Mouse (Mus musculus) heart, adult 18-20 months (tissue): ENCODE data around the gene Krt34. TPM values are rescaled to one million over a fixed set of nuclear protein-coding genes. Genes with fewer than 3 reads are reported as not detected.

Experiments used
- DNase-seq, 2 experiments: peaks; one replicate each; pipeline ENCODE4 v3.0.0; 2021 to 2022; ENCODE audit warnings: mixed read lengths in 1 of 2
- total RNA-seq, 2 experiments: library from RNA; stranded (reverse); gene quantifications; 2 replicates each; pipeline ENCODE4 v1.2.3; 2021

The Krt34 gene
- total RNA-seq, 2 experiments from 2014 or later: not detected

- DNase-seq: no peak
These were observed 42.3 kb downstream of the Krt34 start for GRCm38 (mm10) chr11:99999091-99999490.

GRCm38 (mm10) chr11:99994384-99994661 is 47.0 kb downstream of the Krt34 start:
- no peak for DNase-seq

GRCm38 (mm10) chr11:99993620-99994383 is 47.6 kb downstream of the Krt34 start, which contains the start of gene Krtap17-1:
Gene Krtap17-1 (minus strand): TSS chr11:99993994.
- no peak for DNase-seq

- DNase-seq: no peak
These were observed 50.8 kb downstream of the Krt34 start for GRCm38 (mm10) chr11:99990571-99990970.

DNA sequence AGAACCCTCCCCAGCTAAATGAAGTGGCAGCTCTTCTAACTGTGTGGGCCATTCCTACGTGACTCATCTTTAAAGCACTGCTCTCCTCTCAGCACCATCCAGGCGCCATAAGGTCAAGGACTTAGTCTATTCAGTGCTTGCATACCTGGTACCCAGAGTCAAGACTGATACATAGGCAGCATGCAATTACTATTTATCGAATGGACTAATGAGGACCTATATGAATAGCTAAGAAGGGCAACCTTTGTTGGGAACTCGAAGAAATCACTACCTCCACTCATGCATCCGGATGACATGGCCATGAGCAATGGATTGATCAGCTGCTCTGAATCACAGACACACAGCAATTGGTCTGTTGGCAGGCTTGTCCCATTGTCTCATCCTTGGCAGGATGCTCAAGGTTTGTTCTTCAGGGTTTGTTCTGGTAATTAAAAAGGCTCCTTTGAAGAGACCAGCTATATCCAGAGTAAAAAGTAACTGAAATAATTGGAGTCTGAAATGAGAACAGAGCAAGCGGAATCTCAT is 51.4 kb downstream of the Krt34 start:
- no peak for DNase-seq

DNA sequence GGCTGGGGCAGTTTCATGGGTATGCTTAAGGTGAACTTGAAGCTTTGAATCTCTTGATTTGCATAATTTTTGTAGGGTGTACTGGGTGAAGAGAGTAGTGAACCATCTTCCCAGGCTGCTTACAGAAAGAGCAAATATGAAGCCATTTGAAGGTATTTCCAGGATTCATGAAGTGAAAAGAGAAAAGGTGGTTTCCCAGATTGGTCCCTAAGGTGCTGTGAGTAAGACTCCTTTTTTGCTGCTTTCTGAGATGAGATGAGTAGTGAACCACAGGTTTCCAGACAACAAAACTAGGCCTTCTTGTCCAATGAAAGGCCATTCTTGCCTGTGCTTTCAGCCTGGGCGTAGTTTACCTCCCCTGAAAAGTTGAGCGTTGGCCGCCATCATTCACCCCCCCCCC is 52.8 kb downstream of the Krt34 start:
- no peak for DNase-seq

Other genes with a start within 250 kb of the Krt34 start
- gene Gm11596, start 248.1 kb downstream of the Krt34 start, total RNA-seq: not detected
- gene Gm11569, start 242.6 kb downstream of the Krt34 start, total RNA-seq: not detected
- gene Gm11554, start 237.1 kb downstream of the Krt34 start, total RNA-seq: not detected
- not detected for gene Krtap4-13, start 231.7 kb downstream of the Krt34 start, total RNA-seq
- not detected for gene Gm11564, start 225.9 kb downstream of the Krt34 start, total RNA-seq
- not detected for gene 2300003K06Rik, start 203.5 kb downstream of the Krt34 start, total RNA-seq
- gene Krtap4-16, start 189.9 kb downstream of the Krt34 start, total RNA-seq: not detected
- not detected for gene Gm11568, start 183.6 kb downstream of the Krt34 start, total RNA-seq
- not detected for gene Gm11559, start 177.1 kb downstream of the Krt34 start, total RNA-seq
- not detected for gene Krtap9-1, start 168.2 kb downstream of the Krt34 start, total RNA-seq
- gene Gm11567, start 162.4 kb downstream of the Krt34 start, total RNA-seq: not detected
- gene Krtap31-1, start 133.6 kb downstream of the Krt34 start, total RNA-seq: not detected
- not detected for gene Gm11565, start 126.8 kb downstream of the Krt34 start, total RNA-seq
- not detected for gene Krtap31-2, start 105.3 kb downstream of the Krt34 start, total RNA-seq
- gene Krtap9-5, start 93.1 kb downstream of the Krt34 start, total RNA-seq: not detected
- gene Krtap29-1, start 62.5 kb downstream of the Krt34 start, total RNA-seq: not detected
- gene Krtap16-1, start 55.0 kb downstream of the Krt34 start, total RNA-seq: not detected
- not detected for gene Krtap17-1, start 47.6 kb downstream of the Krt34 start, total RNA-seq
- gene Krt33a, start 25.3 kb downstream of the Krt34 start, total RNA-seq: not detected
- gene Krt33b, start 11.7 kb downstream of the Krt34 start, total RNA-seq: not detected
- not detected for gene Krt31, start 9.0 kb upstream of the Krt34 start, total RNA-seq
- not detected for gene Krt32, start 46.7 kb upstream of the Krt34 start, total RNA-seq
- not detected for gene Krt35, start 54.7 kb upstream of the Krt34 start, total RNA-seq
- not detected for gene Krt36, start 64.1 kb upstream of the Krt34 start, total RNA-seq
- gene Krt13, start 80.0 kb upstream of the Krt34 start, total RNA-seq: not detected
- 1 to 10 TPM in 1 of 2 experiments, not detected in 1; 1.4 TPM for gene Krt15, start 94.4 kb upstream of the Krt34 start, total RNA-seq
- gene Krt19, start 107.1 kb upstream of the Krt34 start, total RNA-seq: 1 to 10 TPM; 4.0 to 9.1 TPM
- gene Krt9, start 151.7 kb upstream of the Krt34 start, total RNA-seq: not detected
- gene Krt14, start 166.0 kb upstream of the Krt34 start, total RNA-seq: not detected
- gene Krt16, start 207.3 kb upstream of the Krt34 start, total RNA-seq: not detected
- under 1 TPM in 1 of 2 experiments, not detected in 1; 0.31 TPM for gene Krt17, start 219.5 kb upstream of the Krt34 start, total RNA-seq
- not detected for gene Krt42, start 228.3 kb upstream of the Krt34 start, total RNA-seq